Mouse (Mus musculus) CH12.LX (cell line): Measurements from ENCODE around the gene Elovl5. TPM values are rescaled to one million over a fixed set of nuclear protein-coding genes. Genes with fewer than 3 reads are reported as not detected.

Experiments
- DNase-seq: peaks from one replicate; pipeline ENCODE4 v3.0.0-alpha.2; 2013; ENCODE audit errors: extremely low read depth
- H3K27ac ChIP-seq: 2 replicates; pipeline ENCODE4 v1.5.1; 2012; ENCODE audit warnings: low read depth, mild to moderate bottlenecking, control low read depth, moderate library complexity; ENCODE audit not compliant: insufficient read depth
- H3K27me3 ChIP-seq: replicated peaks from 2 replicates; pipeline ENCODE3; 2012; ENCODE audit warnings: inconsistent platforms
- H3K36me3 ChIP-seq, 2 experiments: replicated peaks in 1 of 2; 2 replicates each; pipeline versions ENCODE3 to v1.6.1; 2012; ENCODE audit warnings: inconsistent platforms in 1 of 2, low read length in 1 of 2, mild to moderate bottlenecking in 1 of 2, mixed read lengths in 1 of 2, moderate library complexity in 1 of 2; ENCODE audit not compliant: control insufficient read depth in 1 of 2, insufficient read depth in 1 of 2
- H3K4me1 ChIP-seq, 2 experiments: 2 replicates each; pipeline ENCODE4 v1.6.1; 2012; ENCODE audit warnings: inconsistent platforms in 1 of 2, moderate library complexity in 1 of 2; ENCODE audit not compliant: insufficient read depth in 2 of 2, control insufficient read depth in 1 of 2
- H3K4me2 ChIP-seq: 2 replicates; pipeline ENCODE4 v1.6.1; 2012; ENCODE audit warnings: low read depth, mild to moderate bottlenecking, control low read depth; ENCODE audit not compliant: poor library complexity, insufficient read depth, severe bottlenecking
- H3K4me3 ChIP-seq, 3 experiments: fragments of 150-350 bp in 1 of 3; sonication (generic) in 1 of 3; replicated peaks in 1 of 3; 2 replicates each; pipeline versions ENCODE3 to v1.5.1; 2011 to 2012; ENCODE audit warnings: low read depth in 2 of 3, low read length in 2 of 3, mild to moderate bottlenecking in 2 of 3, moderate library complexity in 2 of 3, control low read depth in 1 of 3, improper control_type of control experiment in 1 of 3, inconsistent platforms in 1 of 3, mixed read lengths in 1 of 3; ENCODE audit not compliant: poor library complexity in 1 of 3
- H3K79me2 ChIP-seq: replicated peaks from 2 replicates; pipeline ENCODE4 v1.6.1; 2012; ENCODE audit warnings: mild to moderate bottlenecking, moderate library complexity; ENCODE audit not compliant: control insufficient read depth, poor library complexity, insufficient read depth, severe bottlenecking; ENCODE audit errors: extremely low read depth
- H3K9ac ChIP-seq: 2 replicates; pipeline ENCODE4 v1.6.1; 2012; ENCODE audit warnings: low read depth, mild to moderate bottlenecking, control low read depth, moderate library complexity; ENCODE audit not compliant: insufficient read depth
- H3K9me3 ChIP-seq: replicated peaks from 2 replicates; pipeline ENCODE3; 2012; ENCODE audit warnings: low read length, inconsistent platforms, mixed read lengths
- CHD1 ChIP-seq: IDR thresholded peaks from 2 replicates; pipeline ENCODE4 v1.6.1; 2012; ENCODE audit warnings: low read depth, low read length, improper control_type of control experiment, inconsistent platforms
- CHD2 ChIP-seq: IDR thresholded peaks from 2 replicates; pipeline ENCODE4 v1.6.1; 2011; ENCODE audit warnings: low read length, improper control_type of control experiment
- ELF1 ChIP-seq: IDR thresholded peaks from 2 replicates; pipeline ENCODE4 v1.6.1; 2014; ENCODE audit warnings: low read depth, mild to moderate bottlenecking, inconsistent platforms, low read length, improper control_type of control experiment
- ETS1 ChIP-seq: conservative IDR thresholded peaks from 2 replicates; pipeline ENCODE4 v1.6.1; 2012; ENCODE audit warnings: low read depth, mild to moderate bottlenecking, inconsistent platforms, low read length, improper control_type of control experiment, moderate library complexity
- GABPA ChIP-seq: IDR thresholded peaks from 2 replicates; pipeline ENCODE4 v1.6.1; 2012; ENCODE audit warnings: low read depth, low read length, improper control_type of control experiment, inconsistent platforms; ENCODE audit not compliant: insufficient replicate concordance
- HCFC1 ChIP-seq: IDR thresholded peaks from 2 replicates; pipeline ENCODE4 v1.6.1; 2012; ENCODE audit warnings: low read depth, mild to moderate bottlenecking, inconsistent platforms, low read length, improper control_type of control experiment
- IRF4 ChIP-seq: IDR thresholded peaks from 2 replicates; pipeline ENCODE4 v1.6.1; 2014; ENCODE audit warnings: low read depth, mild to moderate bottlenecking, inconsistent platforms, low read length, improper control_type of control experiment
- MAZ ChIP-seq: IDR thresholded peaks from 2 replicates; pipeline ENCODE4 v1.6.1; 2012; ENCODE audit warnings: low read depth, mild to moderate bottlenecking, inconsistent platforms, low read length, improper control_type of control experiment, moderate library complexity
- MXI1 ChIP-seq: IDR thresholded peaks from 2 replicates; pipeline ENCODE4 v1.6.1; 2011; ENCODE audit warnings: mild to moderate bottlenecking, low read depth, low read length, improper control_type of control experiment
- PAX5 ChIP-seq: IDR thresholded peaks from 2 replicates; pipeline ENCODE4 v1.6.1; 2012; ENCODE audit warnings: low read length, inconsistent platforms, mixed read lengths
- RAD21 ChIP-seq: IDR thresholded peaks from 2 replicates; pipeline ENCODE4 v1.6.1; 2011; ENCODE audit warnings: low read depth, mild to moderate bottlenecking, low read length, improper control_type of control experiment, moderate library complexity
- SIN3A ChIP-seq: IDR thresholded peaks from 2 replicates; pipeline ENCODE4 v1.6.1; 2012; ENCODE audit warnings: low read length, improper control_type of control experiment, inconsistent platforms
- SMC3 ChIP-seq: IDR thresholded peaks from 2 replicates; pipeline ENCODE4 v1.6.1; 2011; ENCODE audit warnings: low read depth, low read length, improper control_type of control experiment
- UBTF ChIP-seq: IDR thresholded peaks from 2 replicates; pipeline ENCODE4 v1.6.1; 2012; ENCODE audit warnings: low read depth, mild to moderate bottlenecking, inconsistent platforms, low read length, improper control_type of control experiment, moderate library complexity
- USF1 ChIP-seq: IDR thresholded peaks from 2 replicates; pipeline ENCODE4 v1.6.1; 2014; ENCODE audit warnings: low read depth, mild to moderate bottlenecking, inconsistent platforms, low read length, improper control_type of control experiment
- ZC3H11A ChIP-seq: IDR thresholded peaks from 2 replicates; pipeline ENCODE4 v1.6.1; 2012; ENCODE audit warnings: low read depth, mild to moderate bottlenecking, inconsistent platforms, low read length, improper control_type of control experiment
- ZNF384 ChIP-seq: IDR thresholded peaks from 2 replicates; pipeline ENCODE4 v1.6.1; 2012; ENCODE audit warnings: low read depth, low read length, improper control_type of control experiment, inconsistent platforms
- dilution Hi-C: fragments of 300-500 bp; cut with MboI; formaldehyde crosslinking; loops from 2 replicates; pipeline ENCODE4 v1.14.3; 2020; ENCODE audit warnings: low sequenced_read_pairs; ENCODE audit not compliant: extremely low pct_unique_long_range_greater_than_20kb, extremely low pct_ligation_motif_present
- in situ Hi-C: fragments of 300-500 bp; cut with MboI; formaldehyde crosslinking; loops from 3 replicates; pipeline ENCODE4 v1.14.3; 2019; ENCODE audit warnings: low sequenced_read_pairs, low pct_ligation_motif_present, low pct_unique_long_range_greater_than_20kb, mixed read lengths
- polyA plus RNA-seq: library from polyadenylated mRNA; unstranded; fragments of >175 nt; gene quantifications from 2 replicates; pipeline ENCODE4 v1.2.1, GENCODE M21; 2012; ENCODE audit warnings: low read depth; ENCODE audit not compliant: insufficient read length
- total RNA-seq, 2 experiments: library from RNA; depleted of rRNA; stranded (reverse); fragments of 300-350 nt in 1 of 2; fragments of >200 nt in 1 of 2; gene quantifications; 2 replicates each; pipeline ENCODE4 v1.2.3; 2012 to 2014

Gene Elovl5
- total and polyA plus RNA-seq, 3 experiments: 44.0 to 122 (median 63.0) TPM

DNA sequence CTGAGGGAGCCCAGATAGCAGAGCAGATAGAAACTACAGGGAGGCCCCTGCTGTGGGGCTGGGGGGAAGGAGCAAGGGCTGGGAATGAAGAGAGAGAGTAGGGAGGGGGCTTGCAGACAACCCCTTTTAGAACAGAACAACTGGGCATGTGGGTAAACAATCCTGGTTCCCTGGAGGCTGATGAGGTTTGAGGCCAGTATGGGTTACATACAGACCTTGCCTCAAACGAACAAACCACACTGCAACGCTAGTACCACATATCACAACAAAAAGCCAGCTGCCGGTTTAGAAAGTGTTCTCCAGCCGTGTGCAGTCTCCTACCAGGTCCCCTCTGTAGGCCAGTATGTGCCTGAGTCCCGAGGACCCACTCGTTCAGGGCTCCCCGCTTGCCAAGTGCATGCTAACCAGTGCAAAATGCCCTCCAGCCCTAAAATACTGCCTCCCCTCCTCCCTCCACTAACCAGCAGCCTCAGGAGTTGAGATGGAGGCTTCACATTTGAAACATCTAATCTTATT is 32.6 kb downstream of the Elovl5 start:
- Histone ChIP-seq H3K27ac (no peak overlapping the region), H3K79me2 (0 out of 2 replicates have a peak, but pooled peaks cover 3% of the 10 kb centered on the region), H3K4me1 (peaks cover 0 to 35% of the 10 kb centered on the region in 2 experiments; a peak in 2 of 4 replicates), H3K9ac (no peak overlapping the region), H3K9me3 (no peaks in the 10 kb centered on the region), H3K36me3 (peaks cover 0 to 35% of the 10 kb centered on the region in 2 experiments), H3K4me2 (no peak overlapping the region), H3K27me3 (no peaks in the 10 kb centered on the region), H3K4me3 (no peak overlapping the region)
- DNase-seq: no peak
- in situ Hi-C loops: no loop called here
- dilution Hi-C loops: no loop called here
- TF ChIP-seq ELF1: no peak
- TF ChIP-seq UBTF: no peak
- no peak for TF ChIP-seq RAD21
- TF ChIP-seq SMC3: no peak
- no peak for TF ChIP-seq CHD2
- no peak for TF ChIP-seq USF1
- no peak for TF ChIP-seq GABPA
- TF ChIP-seq MAZ: no peak
- TF ChIP-seq ZNF384: no peak
- TF ChIP-seq PAX5: no peak
- TF ChIP-seq ZC3H11A: no peak

DNA sequence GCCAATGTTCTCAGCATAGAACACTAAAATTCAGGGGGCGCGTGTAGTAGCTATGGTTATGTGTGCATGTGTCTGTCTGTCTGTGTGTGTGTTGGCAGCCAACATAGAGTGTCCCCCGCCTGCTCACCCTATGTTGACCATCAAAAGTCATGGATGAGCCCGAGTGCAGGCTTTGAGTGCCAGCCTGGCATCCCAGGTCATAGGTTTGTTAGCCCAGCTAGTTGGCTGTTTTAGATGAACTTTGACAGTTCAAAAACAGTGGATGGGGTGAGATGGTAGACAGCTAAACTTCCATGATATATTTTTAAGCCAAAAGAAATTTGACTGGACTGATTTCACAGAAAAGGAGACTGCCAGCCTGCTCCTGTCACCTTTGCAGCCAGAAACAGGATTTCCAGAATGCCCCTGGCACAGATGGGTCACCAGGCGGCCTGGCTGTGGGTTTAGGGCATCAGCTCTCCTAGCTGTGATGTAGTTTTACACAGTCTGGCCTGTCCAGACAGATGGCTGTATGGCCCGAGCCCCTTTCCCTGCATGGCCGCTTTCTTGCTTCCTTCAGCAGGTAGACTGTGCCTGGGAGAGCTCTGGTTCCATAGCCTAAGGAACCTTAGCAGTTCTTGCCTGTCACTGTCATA is 33.8 kb downstream of the Elovl5 start:
- no peak overlapping the region for H3K4me2 ChIP-seq
- peaks cover 0 to 42% of the 10 kb centered on the region in 2 experiments; a peak in 2 of 4 replicates for H3K4me1 ChIP-seq
- peaks cover 0 to 33% of the 10 kb centered on the region in 2 experiments for H3K36me3 ChIP-seq
- H3K9me3 ChIP-seq: no peaks in the 10 kb centered on the region
- TF ChIP-seq ETS1 (no peak), CHD1 (no peak), HCFC1 (no peak), IRF4 (no peak), SIN3A (no peak), MXI1 (no peak)
- no peaks in the 10 kb centered on the region for H3K27me3 ChIP-seq
- no peak overlapping the region for H3K9ac ChIP-seq
- H3K79me2 ChIP-seq: peaks cover 3% of the 10 kb centered on the region; the same call in 1 of the 2 replicates
- dilution Hi-C loops (no loop called here), in situ Hi-C loops (no loop called here)
- H3K27ac ChIP-seq: no peak overlapping the region
- no peak for DNase-seq
- H3K4me3 ChIP-seq: no peak overlapping the region
